Mouse (Mus musculus) c-Kit-negative CD71-positive TER-119-positive erythroid progenitor cells, embryonic 14.5 days (primary cell): ENCODE measurements around the gene Ccdc88b.

Experiments
- DNase-seq: peaks from one replicate; pipeline ENCODE4 v3.0.0-alpha.2; 2013; ENCODE audit warnings: low read depth, low spot score

Gene Ccdc88b

DNA sequence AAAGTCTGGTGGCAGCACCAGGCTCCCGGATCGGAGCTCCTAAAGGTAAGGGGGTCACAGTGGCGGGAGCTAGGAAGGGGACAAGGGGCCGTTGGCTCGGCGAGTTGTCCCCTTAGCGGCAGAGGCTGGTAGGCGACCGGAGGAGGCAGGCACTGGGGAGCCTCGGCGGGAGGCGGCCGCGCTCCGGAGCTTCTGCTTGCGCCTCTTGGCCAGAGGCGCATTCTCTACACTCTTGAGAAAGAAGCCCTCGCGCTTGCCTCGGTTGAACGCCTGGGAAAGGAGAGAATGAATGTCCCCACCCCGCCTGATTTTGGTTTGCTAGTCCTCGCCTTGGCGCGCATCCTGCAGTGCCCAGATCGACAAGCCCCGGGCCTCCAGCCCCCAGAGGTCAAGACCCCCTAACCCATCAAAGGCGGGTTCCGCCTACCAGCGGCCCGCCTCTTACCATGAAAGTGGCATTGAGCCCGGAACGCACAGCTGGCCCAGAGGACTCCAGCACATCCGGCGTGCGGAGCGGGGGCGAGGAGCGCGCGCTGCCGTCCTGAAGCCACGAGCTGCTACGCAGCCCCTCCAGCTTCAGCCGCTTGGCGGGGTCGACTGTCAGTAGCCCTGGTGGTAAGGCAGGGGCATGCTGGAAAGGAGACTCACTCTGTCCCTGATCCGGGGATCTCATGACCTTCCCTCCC is 28.0 kb downstream of the Ccdc88b start:
- DNase-seq, result no peak

- DNase-seq, result no peak
Observed at GRCm38 (mm10) chr19:6829069-6829468, 28.9 kb downstream of the Ccdc88b start.

DNA sequence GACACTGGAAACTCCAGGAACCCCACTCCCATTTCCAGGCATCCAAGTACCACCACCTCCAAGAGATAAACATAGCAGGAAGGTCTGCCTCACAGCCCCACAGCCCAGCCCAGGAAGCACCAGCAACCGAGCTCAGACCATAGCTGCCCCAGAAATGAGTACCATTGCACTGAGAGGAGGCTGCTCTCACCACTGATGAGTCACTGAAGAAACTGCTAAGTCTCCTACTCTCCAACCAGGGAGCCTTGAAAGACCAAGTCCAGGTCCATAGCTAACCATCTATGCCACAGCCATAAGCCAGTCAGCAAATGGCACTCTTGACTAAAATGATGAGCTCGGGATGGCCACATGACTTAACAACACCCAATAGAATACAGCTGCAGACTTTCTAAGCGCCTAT is 31.4 kb downstream of the Ccdc88b start:
- DNase-seq, result no peak

DNA sequence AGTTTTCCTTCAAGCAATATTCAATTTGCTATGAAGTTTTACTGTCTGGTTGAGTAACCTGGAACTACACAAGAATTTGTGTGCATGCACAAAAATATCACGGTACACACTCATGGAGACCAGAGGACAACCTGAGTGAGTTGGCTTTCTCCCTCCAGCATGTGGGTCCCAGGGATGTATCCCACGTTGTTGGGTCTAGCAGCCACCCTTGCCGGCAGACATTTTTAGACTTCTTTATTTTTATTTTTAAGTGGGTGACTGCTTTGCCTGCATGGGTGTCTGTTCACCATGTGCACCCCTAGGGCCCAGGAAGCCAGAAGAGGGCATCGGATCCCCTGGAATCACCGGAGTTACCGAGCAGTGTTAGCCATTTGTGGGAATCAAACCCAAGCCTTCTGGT is 32.6 kb downstream of the Ccdc88b start:
- DNase-seq, result no peak

- no peak for DNase-seq
Observed at GRCm38 (mm10) chr19:6820538-6821195, 37.3 kb downstream of the Ccdc88b start.

DNA sequence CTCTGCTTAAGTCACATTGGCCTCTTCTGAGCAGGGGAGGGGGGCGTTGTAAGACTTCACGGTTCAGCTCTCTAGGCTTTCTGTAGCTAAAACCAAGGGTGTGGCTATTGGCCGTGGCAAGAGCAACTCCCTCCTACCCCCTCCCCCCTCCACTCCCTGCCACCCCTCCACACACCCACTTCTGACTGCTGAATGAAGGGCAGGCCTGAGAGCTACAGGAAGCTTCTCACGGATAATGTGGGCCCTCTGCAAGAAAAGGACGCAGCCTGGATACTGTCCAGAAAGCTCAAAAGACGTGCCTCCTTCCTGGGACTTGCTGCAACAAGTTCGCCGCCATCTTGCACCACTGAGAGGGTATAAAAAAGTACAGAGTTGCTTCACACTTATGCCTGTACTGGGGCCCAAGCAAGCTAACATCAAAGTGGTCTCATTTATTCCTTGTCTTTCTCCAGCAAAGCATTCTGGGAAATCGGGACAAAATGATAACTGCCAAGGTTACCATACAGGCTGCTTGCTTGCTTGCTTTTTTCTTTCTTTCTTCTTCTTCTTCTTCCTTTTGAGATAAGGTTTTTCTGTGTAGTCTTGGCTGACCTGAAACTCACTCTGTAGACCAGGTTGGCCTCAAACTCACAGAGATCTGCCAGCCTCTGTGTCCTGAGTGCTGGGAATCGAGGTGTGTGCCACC is 38.7 kb downstream of the Ccdc88b start:
- DNase-seq, result no peak

GRCm38 (mm10) chr19:6814958-6815357 is 43.1 kb downstream of the Ccdc88b start:
- no peak for DNase-seq

DNA sequence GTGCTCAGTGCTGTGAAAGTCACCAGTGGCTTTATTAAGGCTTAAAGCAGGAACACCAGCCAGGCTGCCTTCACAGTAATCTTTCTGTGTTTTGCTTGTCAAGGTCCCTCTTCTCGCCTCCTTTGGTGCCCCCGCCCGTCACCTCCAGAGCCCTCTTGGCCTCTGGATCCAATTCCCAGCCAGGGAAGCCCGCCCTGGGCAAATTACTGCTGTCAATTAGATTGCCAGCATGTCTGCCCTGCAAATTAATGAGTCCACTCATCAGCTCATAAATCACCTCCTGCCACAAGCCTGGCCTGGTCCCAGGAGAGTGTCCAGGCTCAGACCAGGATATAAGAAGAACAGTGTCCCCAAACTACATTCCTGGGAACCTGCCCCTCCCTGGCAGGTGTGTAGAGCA is 43.6 kb downstream of the Ccdc88b start:
- no peak for DNase-seq
